Mouse (Mus musculus) brain, embryonic 14.5 days (tissue): ENCODE measurements around the gene Gm281. TPM values are rescaled to one million over a fixed set of nuclear protein-coding genes. Genes with fewer than 3 reads are reported as not detected.
"Not testable (repeated sequence)": the region's sequence is repeated elsewhere in the genome, so short reads cannot be mapped to it uniquely, and the experiment has no call there.

ENCODE experiments used
- DNase-seq: peaks from one replicate; pipeline ENCODE4 v3.0.0-alpha.2; 2011; ENCODE audit warnings: low read depth
- CTCF ChIP-seq: fragments of 200-500 bp; IDR thresholded peaks from 2 replicates; pipeline ENCODE4 v1.5.1; 2012; ENCODE audit warnings: inconsistent platforms, mild to moderate bottlenecking, moderate library complexity, borderline replicate concordance; ENCODE audit not compliant: insufficient read depth, insufficient read length; ENCODE audit errors: extremely low read depth
- POLR2A ChIP-seq: fragments of 200-500 bp; IDR thresholded peaks from 2 replicates; pipeline ENCODE4 v1.6.1; 2012; ENCODE audit warnings: mild to moderate bottlenecking, inconsistent platforms, borderline replicate concordance; ENCODE audit not compliant: poor library complexity, insufficient read depth, insufficient read length, severe bottlenecking; ENCODE audit errors: extremely low read depth
- polyA plus RNA-seq: library from polyadenylated mRNA; depleted of rRNA; stranded (reverse); fragments of >200 nt; gene quantifications from 2 replicates; pipeline ENCODE4 v1.2.3, GENCODE M21; 2012; rRNA removed

Gm281 gene
- not detected in 2 replicates for polyA plus RNA-seq

- TF ChIP-seq POLR2A (no peak), CTCF (no peak)
- no peak for DNase-seq
Measured at GRCm38 (mm10) chr14:13914387-13915082, at the start of gene Gm281. Gene Gm281 (minus strand): TSS chr14:13914478.

DNA sequence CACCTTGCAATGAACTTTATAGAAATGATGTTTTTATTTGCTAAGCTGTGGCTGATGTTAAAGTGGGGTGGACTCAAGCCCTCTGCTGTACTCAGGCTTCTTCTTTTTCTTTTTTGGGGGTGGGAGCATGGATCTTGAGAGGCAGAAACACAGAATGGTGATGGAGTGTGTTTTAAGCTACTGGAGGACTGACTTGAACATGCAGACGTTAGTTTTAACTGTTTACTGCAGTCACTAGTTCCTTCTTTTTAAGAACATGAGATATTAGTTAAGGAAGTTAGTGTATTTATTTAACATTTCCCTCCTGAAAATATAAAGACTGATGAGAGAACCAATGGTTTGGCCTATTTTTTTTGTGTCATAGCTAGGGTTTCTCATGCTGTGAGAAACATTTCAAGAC lies 49.2 kb upstream of the Gm281 start:
- TF ChIP-seq CTCF: no peak
- DNase-seq: no peak

GRCm38 (mm10) chr14:13962476-13962875 lies 48.2 kb upstream of the Gm281 start:
- no peak for DNase-seq
- TF ChIP-seq CTCF (no peak), POLR2A (no peak)

DNA sequence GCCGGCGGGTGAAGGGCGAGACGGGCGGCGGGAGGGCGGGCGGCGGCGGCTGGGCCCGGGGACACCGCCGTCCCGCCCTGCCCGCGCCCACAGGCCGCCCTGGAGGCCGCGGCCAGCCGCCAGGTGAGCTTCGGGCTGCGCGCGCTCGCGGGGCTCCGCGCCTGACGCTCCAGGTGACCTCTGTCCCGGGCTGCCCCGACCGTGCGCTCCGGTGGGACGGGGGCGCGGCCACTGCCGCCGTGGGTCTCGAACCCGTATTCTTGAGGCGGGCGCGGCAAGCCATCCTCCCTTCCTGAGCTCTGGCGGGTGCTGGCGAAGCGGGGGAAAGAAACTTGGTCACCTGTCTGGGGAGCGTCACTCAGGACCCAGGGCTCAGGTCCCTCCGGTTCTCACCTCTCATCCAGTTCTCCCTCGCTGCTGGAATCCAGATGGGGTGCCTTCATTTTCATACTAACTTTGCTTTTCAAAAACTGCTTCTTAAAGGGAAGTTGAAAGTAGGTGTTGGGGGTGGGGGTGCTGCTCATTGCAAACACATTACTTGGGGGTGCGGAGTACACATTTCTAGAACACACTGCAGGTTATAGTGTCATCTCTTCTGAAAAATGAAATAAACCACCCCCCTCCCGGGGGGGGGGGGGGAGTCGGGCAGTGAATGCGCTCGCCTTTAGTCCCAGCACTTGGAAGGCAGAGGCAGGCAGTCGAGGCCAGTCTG lies 47.3 kb upstream of the Gm281 start, which contains the start of the genes Atxn7 and Thoc7:
Gene Atxn7 (plus strand): TSS at position 40 of the 712 bp plus-strand sequence.
Gene Thoc7 (minus strand): TSS at position 452 of the 712 bp plus-strand sequence.
- no peak for TF ChIP-seq CTCF
- TF ChIP-seq POLR2A: no peak
- DNase-seq: peak; percentile 40

DNA sequence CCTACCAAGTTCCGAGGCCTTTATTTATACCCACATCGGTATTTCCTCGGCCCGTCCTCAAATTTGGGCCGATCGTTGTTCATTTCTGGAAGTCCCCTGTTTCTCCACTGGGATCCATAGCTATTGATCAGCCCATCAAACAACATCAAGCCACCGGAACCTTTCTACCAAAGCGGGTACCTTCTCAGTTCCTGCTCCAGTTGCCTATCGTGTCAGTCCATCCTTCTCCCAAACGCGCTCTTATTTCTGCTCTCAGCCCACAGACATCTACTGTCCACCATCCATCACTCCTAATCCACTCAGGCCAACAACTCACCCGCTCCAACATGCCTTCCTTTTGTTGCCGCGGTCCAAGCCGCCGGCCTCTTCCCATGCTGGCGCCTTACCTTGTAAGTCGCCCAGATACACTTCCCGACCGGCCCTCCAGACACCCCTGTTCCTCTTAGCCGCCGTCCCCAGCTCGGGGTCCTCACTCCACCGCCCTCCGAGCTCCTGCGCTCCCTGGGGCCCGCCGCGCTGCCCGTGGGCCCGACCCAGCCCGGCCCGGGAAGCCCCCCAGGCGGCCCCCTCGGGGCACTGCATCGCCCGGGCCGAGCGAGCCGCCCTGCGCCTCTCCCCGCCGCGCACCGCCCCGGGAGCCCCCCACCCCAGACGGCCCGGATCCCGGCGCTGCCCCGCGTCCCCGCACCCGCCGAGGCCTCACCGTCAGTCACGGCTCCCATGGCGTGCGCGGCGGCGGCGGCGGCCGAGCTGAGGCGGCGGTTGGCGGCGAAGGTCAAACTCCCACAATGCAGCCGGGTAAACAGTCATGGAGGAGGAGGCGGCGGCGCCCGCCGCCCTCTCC lies 46.4 kb upstream of the Gm281 start:
- no peak for TF ChIP-seq CTCF

DNA sequence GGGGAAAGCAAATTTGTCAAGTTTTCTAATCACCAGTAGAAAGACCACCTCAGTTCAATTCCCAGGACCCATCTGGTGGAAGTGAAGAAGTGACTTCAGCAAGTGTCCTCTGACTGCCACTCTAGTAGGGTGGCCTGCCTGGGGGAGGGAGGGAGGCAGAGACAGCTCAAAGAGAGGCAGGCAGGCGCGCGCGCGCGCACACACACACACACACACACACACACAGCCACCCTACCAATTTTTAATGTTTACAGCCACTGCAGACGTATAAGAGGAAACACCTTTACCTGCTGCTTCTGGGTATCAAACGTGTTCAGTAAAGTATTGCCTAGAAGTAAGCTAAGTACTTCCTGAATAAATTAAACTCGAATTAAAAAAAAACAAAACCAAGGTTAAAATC lies 45.8 kb upstream of the Gm281 start:
- DNase-seq: peak; percentile 74
- TF ChIP-seq CTCF (no peak), POLR2A (no peak)

More for the DNA sequence above, 46.4 kb upstream of the Gm281 start:
- peak; percentile 79 for DNase-seq

DNA sequence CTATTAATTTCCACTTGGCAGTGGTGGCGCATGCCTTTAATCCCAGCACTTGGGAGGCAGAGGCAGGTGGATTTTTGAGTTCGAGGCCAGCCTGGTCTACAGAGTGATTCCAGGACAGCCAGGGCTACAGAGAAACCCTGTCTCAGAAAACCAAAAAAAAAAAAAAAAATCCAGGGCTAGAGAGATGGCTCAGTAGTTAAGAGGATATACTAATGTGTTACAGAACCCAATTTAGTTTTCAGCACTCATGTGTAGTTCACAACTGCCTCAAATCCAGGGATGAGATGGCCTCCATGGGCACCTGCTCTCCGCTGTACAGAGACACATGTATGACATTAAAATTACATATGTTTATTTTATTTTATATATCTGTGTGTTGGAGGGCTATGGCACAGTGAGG lies 37.9 kb upstream of the Gm281 start:
- DNase-seq: not testable (repeated sequence)

- TF ChIP-seq POLR2A (no peak), CTCF (peak; percentile 67)
- DNase-seq: peak; percentile 68
Measured at GRCm38 (mm10) chr14:13950401-13950800, 36.1 kb upstream of the Gm281 start.

GRCm38 (mm10) chr14:13948345-13948744 lies 34.1 kb upstream of the Gm281 start:
- TF ChIP-seq CTCF: no peak
- TF ChIP-seq POLR2A: no peak
- peak; percentile 23 for DNase-seq

DNA sequence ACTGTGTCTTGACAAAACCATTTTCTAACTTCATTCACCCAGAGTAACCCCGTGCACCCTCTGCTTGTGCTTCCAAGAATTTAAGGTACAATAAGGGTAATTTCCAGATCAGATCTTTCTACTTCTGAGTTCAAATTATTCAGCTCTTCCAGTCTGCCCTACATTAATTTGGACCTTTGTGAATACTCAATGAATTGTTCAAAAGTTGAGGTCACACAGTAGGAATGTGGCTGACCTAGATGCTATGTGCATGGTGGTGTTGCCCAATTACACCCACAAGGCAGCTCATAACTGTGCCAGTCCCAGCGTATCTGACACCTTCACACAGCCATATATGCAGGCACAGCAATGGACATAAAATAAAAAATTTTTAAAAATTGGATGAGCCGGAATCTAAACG lies 30.4 kb upstream of the Gm281 start:
- DNase-seq: no peak
- TF ChIP-seq CTCF: no peak
- TF ChIP-seq POLR2A: no peak

GRCm38 (mm10) chr14:13934052-13934371 lies 19.7 kb upstream of the Gm281 start:
- DNase-seq: no peak

More at GRCm38 (mm10) chr14:13934052-13934371, 19.7 kb upstream of the Gm281 start:
- TF ChIP-seq CTCF: no peak
- TF ChIP-seq POLR2A: no peak
